8 mouse cellular contexts compared by ENCODE assay signal in genomic region chrX:108834090-108834774, GRCm38 (mm10). TPM values are rescaled to one million over a fixed set of nuclear protein-coding genes. Genes with fewer than 3 reads are reported as not detected.
DNase-seq lines count a peak whose midpoint lies in the region; ATAC-seq and TF ChIP-seq lines count a peak whose summit lies in the region.

Brwd3 (minus strand) TSS chrX:108834372.

- peak; percentile 47 to 97; a peak in 3 of 4 replicates for TF ChIP-seq POLR2A in MEL (IDR thresholded peaks at IDR 0.05; ENCODE audit: control insufficient read depth in 1 of 2, insufficient read depth in 1 of 2, low read depth in 1 of 2, low read length in 2 of 2, poor library complexity in 1 of 2)
- no peak for TF ChIP-seq POLR2A in cerebellum, adult 2 months (IDR thresholded peaks at IDR 0.05; ENCODE audit: borderline replicate concordance, insufficient read depth, low read length)

- peaks cover 13% of the 10 kb centered on the region; the same call in 1 of the 2 replicates for H3K79me2 ChIP-seq in MEL (ENCODE audit: control insufficient read depth, insufficient read depth, low read length, poor library complexity)

- peak within 1 kb of the TSS; percentile 100 for H3K27ac ChIP-seq in MEL (ENCODE audit: control insufficient read depth, low read depth, low read length)
- H3K27ac ChIP-seq in cerebellum, adult 2 months (ENCODE audit: insufficient read depth, low read length) = peak within 1 kb of the TSS; percentile 79
- peak within 1 kb of the TSS; percentile 85 for H3K27ac ChIP-seq in forebrain, postnatal 0 days (ENCODE audit: low read depth, low read length)
- peak within 1 kb of the TSS; percentile 86 for H3K27ac ChIP-seq in lung, embryonic 16.5 days (ENCODE audit: low read length)

- TF ChIP-seq EP300 in MEL (IDR thresholded peaks at IDR 0.05; ENCODE audit: low read depth in 1 of 2, low read length in 2 of 2) = peak in 1 of 2 experiments; percentile 49; a peak in 1 of 4 replicates

- peak within 1 kb of the TSS; percentile 98 for H3K9ac ChIP-seq in MEL (ENCODE audit: control insufficient read depth, low read depth, low read length, poor library complexity, severe bottlenecking)
- peak within 1 kb of the TSS; percentile 54 for H3K9ac ChIP-seq in forebrain, postnatal 0 days
- H3K9ac ChIP-seq in lung, embryonic 16.5 days (ENCODE audit: low read length) = peak within 1 kb of the TSS; percentile 74

- TF ChIP-seq CTCF in MEL (IDR thresholded peaks at IDR 0.05 in 2 of 3, conservative IDR thresholded peaks at IDR 0.05 in 1 of 3; ENCODE audit: control insufficient read depth in 1 of 3, insufficient read depth in 1 of 3, low read depth in 2 of 3, low read length in 3 of 3, poor library complexity in 1 of 3, severe bottlenecking in 1 of 3) = peak; percentile 47 to 73 (median 65)
- peak; percentile 38; the same call in 1 of the 2 replicates for TF ChIP-seq CTCF in cerebellum, adult 2 months (IDR thresholded peaks at IDR 0.05; ENCODE audit: borderline replicate concordance, insufficient read depth, low read depth, low read length)
- peak; percentile 47; the same call in 1 of the 2 replicates for TF ChIP-seq CTCF in forebrain, postnatal 0 days (IDR thresholded peaks at IDR 0.05; ENCODE audit: low read depth)

- H3K4me1 ChIP-seq in MEL (ENCODE audit: control insufficient read depth in 1 of 2, insufficient read depth in 2 of 2, low read length in 2 of 2) = peaks cover 5 to 11% of the 10 kb centered on the region in 2 experiments; a peak in 3 of 4 replicates
- H3K4me1 ChIP-seq in cerebellum, adult 2 months (ENCODE audit: control insufficient read depth, insufficient read depth, low read length) = no peaks in the 10 kb centered on the region
- no peaks in the 10 kb centered on the region for H3K4me1 ChIP-seq in forebrain, postnatal 0 days (ENCODE audit: insufficient read depth)
- no peaks in the 10 kb centered on the region for H3K4me1 ChIP-seq in lung, embryonic 16.5 days (replicated peaks; ENCODE audit: control insufficient read depth, insufficient read depth, low read length)

- peak; percentile 7 for TF ChIP-seq RAD21 in MEL (IDR thresholded peaks at IDR 0.05; ENCODE audit: low read depth, low read length)

- H3K9me3 ChIP-seq in MEL (replicated peaks; ENCODE audit: insufficient read depth, low read length) = no peaks in the 10 kb centered on the region
- H3K9me3 ChIP-seq in forebrain, postnatal 0 days (ENCODE audit: low read length) = no peaks in the 10 kb centered on the region
- H3K9me3 ChIP-seq in lung, embryonic 16.5 days (ENCODE audit: control insufficient read depth, low read length) = no peaks in the 10 kb centered on the region

- DNase-seq in MEL (ENCODE audit: low read depth, low spot score) = peak; percentile 100
- DNase-seq in cerebellum, adult 2 months = peak; percentile 80 to 89
- peak; percentile 88 for DNase-seq in forebrain, postnatal 0 days
- peak; percentile 51 for DNase-seq in layer of hippocampus, adult 9-10 months (ENCODE audit: low spot score)
- DNase-seq in ovary, postnatal 10 days (ENCODE audit: low spot score) = peak; percentile 10
- DNase-seq in thymus, postnatal 10 days (ENCODE audit: low spot score in 2 of 2) = peak; percentile 69 to 82

- H3K27me3 ChIP-seq in MEL (ENCODE audit: control insufficient read depth in 1 of 2, insufficient read depth in 2 of 2, low read length in 2 of 2) = no peaks in the 10 kb centered on the region
- no peaks in the 10 kb centered on the region for H3K27me3 ChIP-seq in cerebellum, adult 2 months (ENCODE audit: control insufficient read depth, insufficient read depth, low read length)
- H3K27me3 ChIP-seq in forebrain, postnatal 0 days (ENCODE audit: insufficient read depth, low read length) = no peaks in the 10 kb centered on the region
- no peaks in the 10 kb centered on the region for H3K27me3 ChIP-seq in lung, embryonic 16.5 days (ENCODE audit: control insufficient read depth, insufficient read depth, low read depth, low read length)

- peak; percentile 95 for ATAC-seq in forebrain, postnatal 0 days
- ATAC-seq in hematopoietic stem cell, adult 5-6 weeks (replicated peaks in 1 of 2; ENCODE audit: insufficient read depth in 1 of 2, low FRiP score in 2 of 2, low TSS enrichment in 1 of 2, low read depth in 1 of 2, poor library complexity in 2 of 2, severe bottlenecking in 2 of 2) = peak; percentile 95 to 96
- ATAC-seq in lung, embryonic 16.5 days (ENCODE audit: low read depth) = peak; percentile 96

- WGBS in cerebellum, adult 2 months = 7% methylated on average over 37 of the region's 39 CpGs
- WGBS in forebrain, postnatal 0 days = 23% methylated on average over 32 of the region's 39 CpGs
- WGBS in lung, embryonic 16.5 days = 10% methylated on average over 34 of the region's 39 CpGs

- peak within 1 kb of the TSS; percentile 92 to 96 for H3K4me3 ChIP-seq in MEL (ENCODE audit: control insufficient read depth in 1 of 2, insufficient read depth in 1 of 2, low read depth in 2 of 2, low read length in 2 of 2)
- H3K4me3 ChIP-seq in cerebellum, adult 2 months (replicated peaks; ENCODE audit: insufficient read depth, low read depth, low read length) = peak within 1 kb of the TSS; percentile 92
- H3K4me3 ChIP-seq in forebrain, postnatal 0 days (ENCODE audit: low read depth, low read length) = peak within 1 kb of the TSS; percentile 52
- peak within 1 kb of the TSS; percentile 65 for H3K4me3 ChIP-seq in lung, embryonic 16.5 days (ENCODE audit: low read length)

- H3K4me2 ChIP-seq in forebrain, postnatal 0 days (ENCODE audit: low read depth) = peak within 1 kb of the TSS; percentile 49
- H3K4me2 ChIP-seq in lung, embryonic 16.5 days (ENCODE audit: low read depth, low read length) = peak within 1 kb of the TSS; percentile 54

- H3K36me3 ChIP-seq in MEL (ENCODE audit: control insufficient read depth in 1 of 2, insufficient read depth in 2 of 2, low read length in 2 of 2) = peaks cover 0 to 11% of the 10 kb centered on the region in 2 experiments; a peak in 2 of 4 replicates
- no peaks in the 10 kb centered on the region for H3K36me3 ChIP-seq in forebrain, postnatal 0 days (ENCODE audit: insufficient read depth)
- no peaks in the 10 kb centered on the region for H3K36me3 ChIP-seq in lung, embryonic 16.5 days (ENCODE audit: control insufficient read depth, insufficient read depth, low read length)

TF ChIP-seq in MEL, 35 proteins besides CTCF, POLR2A, EP300 and RAD21 (continues in another document):
- peak; percentile 62 for TF ChIP-seq ZNF384 (IDR thresholded peaks at IDR 0.05; ENCODE audit: low read depth, low read length)
- no peak for TF ChIP-seq CHD2 (IDR thresholded peaks at IDR 0.05; ENCODE audit: low read length)
- peak; percentile 10; the same call in 1 of the 2 replicates for TF ChIP-seq SMC3 (IDR thresholded peaks at IDR 0.05; ENCODE audit: low read depth, low read length)
- no peak for TF ChIP-seq ZKSCAN1 (IDR thresholded peaks at IDR 0.05; ENCODE audit: low read depth, low read length)
- TF ChIP-seq ETS1 (IDR thresholded peaks at IDR 0.05; ENCODE audit: low read depth, low read length) = peak; percentile 75
- peak; percentile 74 for TF ChIP-seq MYC (IDR thresholded peaks at IDR 0.05; ENCODE audit: low read depth, low read length)
- TF ChIP-seq MEF2A (IDR thresholded peaks at IDR 0.05; ENCODE audit: extremely low read depth, insufficient replicate concordance, low read depth, low read length, poor library complexity, severe bottlenecking) = peak; percentile 61; the same call in 1 of the 2 replicates
- no peak for TF ChIP-seq POLR2AphosphoS5 (IDR thresholded peaks at IDR 0.05; ENCODE audit: borderline replicate concordance, low read depth, low read length)
- TF ChIP-seq MAFK (IDR thresholded peaks at IDR 0.05; ENCODE audit: borderline replicate concordance, low read depth, low read length) = no peak
- no peak for TF ChIP-seq ZC3H11A (IDR thresholded peaks at IDR 0.05; ENCODE audit: low read depth, low read length)
- peak; percentile 20; the same call in 1 of the 2 replicates for TF ChIP-seq BHLHE40 (IDR thresholded peaks at IDR 0.05; ENCODE audit: borderline replicate concordance, low read depth, low read length)
- TF ChIP-seq UBTF (IDR thresholded peaks at IDR 0.05; ENCODE audit: borderline replicate concordance, insufficient read depth, low read depth, low read length) = no peak
- peak; percentile 92 for TF ChIP-seq POLR2AphosphoS2 (IDR thresholded peaks at IDR 0.05; ENCODE audit: low read length)
- no peak for TF ChIP-seq USF2 (IDR thresholded peaks at IDR 0.05; ENCODE audit: borderline replicate concordance in 1 of 2, insufficient read depth in 1 of 2, low read depth in 1 of 2, low read length in 2 of 2)
- peak; percentile 99 for TF ChIP-seq ELF1 (IDR thresholded peaks at IDR 0.05; ENCODE audit: low read depth, low read length)
- TF ChIP-seq RCOR1 (IDR thresholded peaks at IDR 0.05; ENCODE audit: low read depth, low read length) = 0 out of 2 replicates have a peak, but pooled peaks have one; percentile 25
- TF ChIP-seq MAX (IDR thresholded peaks at IDR 0.05; ENCODE audit: low read length) = peak; percentile 69
- peak; percentile 12; the same call in 1 of the 2 replicates for TF ChIP-seq NRF1 (IDR thresholded peaks at IDR 0.05; ENCODE audit: insufficient read depth, low read depth, low read length, poor library complexity, severe bottlenecking)
- peak; percentile 95 for TF ChIP-seq HCFC1 (IDR thresholded peaks at IDR 0.05; ENCODE audit: low read depth, low read length)
- TF ChIP-seq SIN3A (IDR thresholded peaks at IDR 0.05; ENCODE audit: low read length) = peak; percentile 97
- TF ChIP-seq GATA1 (IDR thresholded peaks at IDR 0.05; ENCODE audit: low read depth, low read length) = no peak
- TF ChIP-seq CHD1 (IDR thresholded peaks at IDR 0.05; ENCODE audit: low read depth, low read length) = no peak
- TF ChIP-seq TCF12 (IDR thresholded peaks at IDR 0.05; ENCODE audit: low read depth, low read length) = peak; percentile 62
- no peak for TF ChIP-seq E2F4 (IDR thresholded peaks at IDR 0.05; ENCODE audit: borderline replicate concordance, low read depth, low read length)
- 0 out of 2 replicates have a peak, but pooled peaks have one; percentile 9 for TF ChIP-seq USF1 (IDR thresholded peaks at IDR 0.05; ENCODE audit: low read depth, low read length)
- no peak for TF ChIP-seq JUND (IDR thresholded peaks at IDR 0.05; ENCODE audit: low read depth, low read length)
- TF ChIP-seq ZMIZ1 (IDR thresholded peaks at IDR 0.05; ENCODE audit: low read depth, low read length) = peak; percentile 89

RNA-seq across cellular contexts. Expression of gene Brwd3, which starts in this region (rescaled TPM):
- 8.4 and 9.0 TPM in 2 replicates for total RNA-seq in MEL (2012; rRNA removed)
- polyA plus RNA-seq in MEL (2012; ENCODE audit: insufficient read depth in 1 of 2, insufficient read length in 2 of 2, low read depth in 1 of 2, low replicate concordance in 2 of 2, missing spikeins in 1 of 2) = 100 to 1,000 TPM in 1 of 2 experiments, 10 to 100 TPM in 1; 10.8 to 136 TPM
- polyA plus RNA-seq in cerebellum, adult 2 months (2012; rRNA removed) = 3.5 and 3.6 TPM in 2 replicates
- 5.6 and 6.9 TPM in 2 replicates for total RNA-seq in forebrain, postnatal 0 days (2014; rRNA removed)
- polyA plus RNA-seq in forebrain, postnatal 0 days (2015; fragmentation: Nextera tagmentation; extraction: Ambion mirVana) = 1.2 and 2.9 TPM in 2 replicates
- total RNA-seq in hematopoietic stem cell, adult 5-6 weeks (2017) = 7.3 and 9.6 TPM in 2 replicates
- 2.8 and 3.4 TPM in 2 replicates for polyA plus RNA-seq in lung, embryonic 16.5 days (2015; fragmentation: Nextera tagmentation; extraction: Ambion mirVana)

Comparison
In these comparisons a context has a peak if more than half of its experiments do, and no peak if none do; other contexts are left out.
1. Peak in every context shown above with its lines: DNase-seq, ATAC-seq, H3K4me3 ChIP-seq and H3K27ac ChIP-seq.
2. DNase-seq: peak in every context shown above with its lines; median percentile 100 in MEL; 88 in forebrain, postnatal 0 days; 84 in cerebellum, adult 2 months; 76 in thymus, postnatal 10 days; 51 in layer of hippocampus, adult 9-10 months; 10 in ovary, postnatal 10 days.